Mouse (Mus musculus) midbrain, embryonic 12.5 days (tissue): ENCODE results near the gene DXBay18. TPM values are rescaled to one million over a fixed set of nuclear protein-coding genes. Genes with fewer than 3 reads are reported as not detected.
A peak's percentile ranks its signal among the peaks of the same experiment; 100 is the strongest.
"Not testable (repeated sequence)": the region's sequence is repeated elsewhere in the genome, so short reads cannot be mapped to it uniquely, and the experiment has no call there.

Experiments used
- ATAC-seq: fragments of 200-750 bp; cut with Nextera tagmentation; 2 replicates; pipeline ENCODE4 v1.8.0; 2017; ENCODE audit warnings: low read depth, moderate TSS enrichment, moderate library complexity; ENCODE audit not compliant: low FRiP score
- H3K27ac ChIP-seq: fragments of 300-500 bp; sonication (generic); replicated peaks from 2 replicates; pipeline ENCODE4 v1.5.1; 2016; ENCODE audit warnings: mild to moderate bottlenecking
- H3K27me3 ChIP-seq: fragments of 300-500 bp; sonication (generic); 2 replicates; pipeline ENCODE4 v1.6.1; 2016; ENCODE audit warnings: mild to moderate bottlenecking
- H3K36me3 ChIP-seq: fragments of 300-500 bp; sonication (generic); 2 replicates; pipeline ENCODE4 v1.6.1; 2016
- H3K4me1 ChIP-seq: fragments of 300-500 bp; sonication (generic); 2 replicates; pipeline ENCODE4 v1.6.1; 2016
- H3K4me2 ChIP-seq: fragments of 300-500 bp; sonication (generic); replicated peaks from 2 replicates; pipeline ENCODE4 v1.6.1; 2016; ENCODE audit warnings: mild to moderate bottlenecking, moderate library complexity
- H3K4me3 ChIP-seq: fragments of 300-500 bp; sonication (generic); 2 replicates; pipeline ENCODE4 v1.5.1; 2016; ENCODE audit warnings: mild to moderate bottlenecking
- H3K9ac ChIP-seq: fragments of 300-500 bp; sonication (generic); replicated peaks from 2 replicates; pipeline ENCODE4 v1.6.1; 2016; ENCODE audit warnings: mild to moderate bottlenecking, moderate library complexity
- H3K9me3 ChIP-seq: fragments of 300-500 bp; sonication (generic); 2 replicates; pipeline ENCODE4 v1.6.1; 2016; ENCODE audit warnings: mild to moderate bottlenecking
- WGBS: fragments of 180-500 bp; shearing (Covaris S2); methylation state at CpG from one replicate; pipeline ENCODE4 v1.1.7; 2016; 5-methylcytosine and 5-hydroxymethylcytosine counted together
- polyA plus RNA-seq: library from polyadenylated mRNA; unstranded; fragments of >200 nt; fragmentation: Nextera tagmentation; extraction: Ambion mirVana; gene quantifications from 2 replicates; pipeline ENCODE4 v1.2.1, GENCODE M21; 2016

DXBay18 gene
- polyA plus RNA-seq = 0.34 and 0.40 TPM in 2 replicates

- H3K4me2 ChIP-seq, H3K9ac ChIP-seq, H3K27ac ChIP-seq, H3K4me1 ChIP-seq, H3K27me3 ChIP-seq, H3K9me3 ChIP-seq, H3K36me3 ChIP-seq, ATAC-seq, H3K4me3 ChIP-seq: not testable (repeated sequence)
- WGBS = no CpG with 5 or more reads among the region's 7 CpGs
Measured at GRCm38 (mm10) chrX:73149350-73149749, at the start of gene DXBay18. Gene DXBay18, minus strand, starts transcription at chrX:73149450.

DNA sequence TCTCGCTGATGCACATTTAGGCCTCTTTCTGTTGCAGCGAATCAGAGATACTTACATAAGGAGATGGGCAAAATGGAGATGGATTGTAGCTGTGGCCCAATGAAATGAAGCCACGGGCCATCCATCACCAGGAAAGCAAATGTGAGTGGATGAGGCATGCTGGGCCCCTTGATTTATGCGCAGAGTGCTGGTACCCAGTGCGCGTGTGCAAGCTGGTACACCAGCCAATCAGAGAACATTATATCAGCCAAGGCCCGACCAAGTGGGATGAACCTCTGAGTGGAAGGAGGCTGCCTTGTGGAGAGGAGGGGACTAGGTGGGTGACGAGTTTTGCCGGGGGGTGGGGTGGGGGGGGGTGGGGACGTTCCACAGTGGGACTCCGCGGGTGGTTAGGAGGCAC is 42.7 kb upstream of the DXBay18 start, which contains the start of gene Xlr3b:
Gene Xlr3b, plus strand, starts transcription at position 274 of the 400 bp plus-strand sequence.
- not testable (repeated sequence) for H3K4me1 ChIP-seq
- 88% methylated on average over 12 of the region's 12 CpGs for WGBS
- ATAC-seq = 0 out of 2 replicates have a peak, but pooled peaks have one; percentile 12

GRCm38 (mm10) chrX:73176889-73177288 is 27.6 kb upstream of the DXBay18 start, which contains the start of gene Spin2d:
Gene Spin2d, minus strand, starts transcription at chrX:73176989.
- H3K4me2 ChIP-seq, H3K4me1 ChIP-seq, H3K36me3 ChIP-seq, H3K27ac ChIP-seq, ATAC-seq, H3K9me3 ChIP-seq, H3K9ac ChIP-seq, H3K27me3 ChIP-seq, H3K4me3 ChIP-seq: not testable (repeated sequence)
- 84% methylated on average over 6 of the region's 15 CpGs for WGBS

More for the DNA sequence above, 42.7 kb upstream of the DXBay18 start, which contains the start of gene Xlr3b:
- not testable (repeated sequence) for H3K36me3 ChIP-seq, H3K4me3 ChIP-seq, H3K27ac ChIP-seq, H3K9me3 ChIP-seq, H3K4me2 ChIP-seq, H3K9ac ChIP-seq, H3K27me3 ChIP-seq

DNA sequence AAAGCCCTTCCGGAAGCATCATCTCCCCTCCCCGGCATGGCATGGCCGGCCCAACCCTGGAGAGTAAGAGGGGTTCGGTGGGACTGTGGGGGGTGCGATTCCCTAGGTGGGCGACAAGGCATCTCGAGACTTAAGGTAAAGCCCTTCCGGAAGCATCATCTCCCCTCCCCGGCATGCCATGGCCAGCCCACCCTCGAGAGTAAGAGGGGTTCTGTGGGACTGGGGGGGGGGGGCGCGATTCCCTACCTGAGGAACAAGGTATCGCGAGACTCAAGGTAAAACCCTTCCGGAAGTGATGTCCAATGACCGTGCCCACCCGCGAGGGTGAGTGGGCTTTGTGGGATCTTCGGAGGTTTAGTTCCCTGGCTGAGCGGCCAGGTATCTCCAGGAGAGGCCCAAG is 754 bp downstream of the DXBay18 start, which contains the start of gene Xlr5b:
Gene Xlr5b, plus strand, starts transcription at position 301 of the 400 bp plus-strand sequence.
- H3K9ac ChIP-seq, ATAC-seq, H3K4me2 ChIP-seq, H3K36me3 ChIP-seq, H3K27me3 ChIP-seq, H3K9me3 ChIP-seq, H3K27ac ChIP-seq, H3K4me1 ChIP-seq, H3K4me3 ChIP-seq: not testable (repeated sequence)
- no CpG with 5 or more reads among the region's 20 CpGs for WGBS

- ATAC-seq = 0 out of 2 replicates have a peak, but pooled peaks have one; percentile 23
- WGBS = no CpG with 5 or more reads among the region's 7 CpGs
Measured at GRCm38 (mm10) chrX:73143218-73143618, 6.0 kb downstream of the DXBay18 start.

GRCm38 (mm10) chrX:73122859-73123829 is 26.1 kb downstream of the DXBay18 start:
- not testable (repeated sequence) for H3K4me1 ChIP-seq, H3K4me3 ChIP-seq, H3K9ac ChIP-seq, H3K4me2 ChIP-seq, H3K36me3 ChIP-seq, H3K9me3 ChIP-seq, H3K27me3 ChIP-seq, H3K27ac ChIP-seq
- ATAC-seq = peak; percentile 58; the same call in 1 of the 2 replicates
- no CpG with 5 or more reads among the region's 12 CpGs for WGBS

More at GRCm38 (mm10) chrX:73143218-73143618, 6.0 kb downstream of the DXBay18 start:
- H3K27me3 ChIP-seq, H3K4me1 ChIP-seq, H3K4me2 ChIP-seq, H3K9me3 ChIP-seq, H3K27ac ChIP-seq, H3K9ac ChIP-seq, H3K36me3 ChIP-seq, H3K4me3 ChIP-seq: not testable (repeated sequence)

- not testable (repeated sequence) for H3K9ac ChIP-seq, H3K4me1 ChIP-seq, ATAC-seq, H3K4me2 ChIP-seq, H3K9me3 ChIP-seq, H3K4me3 ChIP-seq, H3K27ac ChIP-seq, H3K27me3 ChIP-seq, H3K36me3 ChIP-seq
- no CpG with 5 or more reads among the region's 7 CpGs for WGBS
Measured at GRCm38 (mm10) chrX:73116747-73117146, 32.5 kb downstream of the DXBay18 start, which contains the start of gene Gm14685. Gene Gm14685, plus strand, starts transcription at chrX:73117047.

GRCm38 (mm10) chrX:73096941-73097508 is 52.2 kb downstream of the DXBay18 start, which contains the start of gene Xlr3a:
Gene Xlr3a, minus strand, starts transcription at chrX:73097095.
- not testable (repeated sequence) for H3K4me3 ChIP-seq, H3K36me3 ChIP-seq, H3K27ac ChIP-seq, H3K9me3 ChIP-seq, H3K27me3 ChIP-seq, ATAC-seq, H3K4me2 ChIP-seq, H3K9ac ChIP-seq, H3K4me1 ChIP-seq
- WGBS = 75% methylated on average over 13 of the region's 13 CpGs

Other genes starting within 250 kb of the DXBay18 start
- gene Cetn2, start 231.0 kb downstream of the DXBay18 start, polyA plus RNA-seq = 99.1 and 107 TPM in 2 replicates
- 38.5 and 43.0 TPM in 2 replicates for gene Nsdhl, start 230.9 kb downstream of the DXBay18 start, polyA plus RNA-seq
- 3.1 and 3.3 TPM in 2 replicates for gene Zfp185, start 162.1 kb downstream of the DXBay18 start, polyA plus RNA-seq
- 0.14 TPM in 1 of 2 replicates, not detected in the other for gene Pnma5, start 112.3 kb downstream of the DXBay18 start, polyA plus RNA-seq
- gene Pnma3, start 84.7 kb downstream of the DXBay18 start, polyA plus RNA-seq = 1.1 TPM in 2 replicates
- gene Xlr4a, start 67.0 kb downstream of the DXBay18 start, polyA plus RNA-seq = 0.55 and 0.58 TPM in 2 replicates
- gene Xlr3a, start 52.4 kb downstream of the DXBay18 start, polyA plus RNA-seq = 3.5 and 4.0 TPM in 2 replicates
- gene Gm14685, start 32.4 kb downstream of the DXBay18 start, polyA plus RNA-seq = 0.29 and 0.73 TPM in 2 replicates
- not detected in 2 replicates for gene Xlr5b, start 654 bp downstream of the DXBay18 start, polyA plus RNA-seq
- gene Spin2d, start 27.5 kb upstream of the DXBay18 start, polyA plus RNA-seq = not detected in 2 replicates
- gene Xlr3b, start 42.8 kb upstream of the DXBay18 start, polyA plus RNA-seq = 14.1 and 16.1 TPM in 2 replicates
- gene Xlr4b, start 64.9 kb upstream of the DXBay18 start, polyA plus RNA-seq = 0.43 and 0.70 TPM in 2 replicates
- 23.1 and 23.2 TPM in 2 replicates for gene F8a, start 78.8 kb upstream of the DXBay18 start, polyA plus RNA-seq
- gene Xlr4c, start 93.7 kb upstream of the DXBay18 start, polyA plus RNA-seq = not detected in 2 replicates
- 0.37 TPM in 1 of 2 replicates, not detected in the other for gene Xlr3c, start 115.9 kb upstream of the DXBay18 start, polyA plus RNA-seq
- 0.14 and 0.16 TPM in 2 replicates for gene Xlr5a, start 143.5 kb upstream of the DXBay18 start, polyA plus RNA-seq
- gene Xlr5c, start 143.5 kb upstream of the DXBay18 start, polyA plus RNA-seq = not detected in 2 replicates
- not detected in 2 replicates for gene Gm45015, start 187.4 kb upstream of the DXBay18 start, polyA plus RNA-seq
- 18.6 and 19.1 TPM in 2 replicates for gene Zfp275, start 193.2 kb upstream of the DXBay18 start, polyA plus RNA-seq
- gene Gm18336, start 249.3 kb upstream of the DXBay18 start, polyA plus RNA-seq = not detected in 2 replicates